Mouse (Mus musculus): ENCODE results near the gene Atg7.

The Atg7 gene

DNA sequence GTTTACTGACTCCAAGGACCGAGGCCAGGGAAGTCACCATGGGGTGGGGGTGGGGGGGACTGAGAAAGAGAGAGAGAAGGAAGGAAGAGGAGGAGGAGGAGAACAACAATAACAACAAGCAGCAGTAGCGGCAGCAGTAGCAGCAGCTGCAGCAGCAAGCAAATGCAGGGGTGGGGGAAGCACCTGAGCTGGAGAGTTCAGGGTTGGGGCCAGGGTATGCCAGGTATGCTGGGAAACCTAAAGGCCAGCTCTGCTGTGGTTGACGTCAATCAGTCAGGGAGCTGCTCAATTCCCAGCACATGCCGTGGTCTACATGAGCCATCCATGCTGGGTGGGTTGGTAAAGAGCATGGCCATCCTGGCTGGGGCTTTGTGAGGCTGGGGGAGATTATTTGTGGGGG lies 145.8 kb downstream of the Atg7 start:
- DNase-seq (ENCODE audit: low spot score) = no peak

GRCm38 (mm10) chr6:114790084-114790483 lies 147.2 kb downstream of the Atg7 start:
- no peak for DNase-seq (ENCODE audit: low spot score)

GRCm38 (mm10) chr6:114790902-114791301 lies 148.0 kb downstream of the Atg7 start:
- no peak for DNase-seq (ENCODE audit: low spot score)

DNA sequence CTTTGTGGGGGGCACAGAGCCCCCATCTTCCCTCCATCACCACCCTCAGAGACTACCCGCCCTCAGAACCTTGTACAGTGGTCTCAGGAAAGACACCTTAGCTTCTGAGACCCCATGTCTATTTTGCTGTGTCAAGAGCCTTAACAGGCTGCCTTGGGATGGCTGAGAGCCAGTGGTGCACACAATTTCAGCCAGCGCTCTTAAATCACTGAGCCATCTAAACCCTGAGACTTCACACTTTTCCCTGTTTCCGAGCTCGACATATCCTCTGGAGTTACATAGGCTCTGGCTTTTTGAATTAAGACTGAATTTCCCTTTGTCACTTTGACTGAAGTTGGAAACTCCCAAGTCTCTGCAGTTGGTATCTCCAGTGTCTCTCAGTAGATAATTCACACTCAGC lies 148.9 kb downstream of the Atg7 start:
- DNase-seq (ENCODE audit: low spot score) = no peak

- DNase-seq (ENCODE audit: low spot score) = no peak
These were observed 151.8 kb downstream of the Atg7 start for GRCm38 (mm10) chr6:114794706-114795105.

DNA sequence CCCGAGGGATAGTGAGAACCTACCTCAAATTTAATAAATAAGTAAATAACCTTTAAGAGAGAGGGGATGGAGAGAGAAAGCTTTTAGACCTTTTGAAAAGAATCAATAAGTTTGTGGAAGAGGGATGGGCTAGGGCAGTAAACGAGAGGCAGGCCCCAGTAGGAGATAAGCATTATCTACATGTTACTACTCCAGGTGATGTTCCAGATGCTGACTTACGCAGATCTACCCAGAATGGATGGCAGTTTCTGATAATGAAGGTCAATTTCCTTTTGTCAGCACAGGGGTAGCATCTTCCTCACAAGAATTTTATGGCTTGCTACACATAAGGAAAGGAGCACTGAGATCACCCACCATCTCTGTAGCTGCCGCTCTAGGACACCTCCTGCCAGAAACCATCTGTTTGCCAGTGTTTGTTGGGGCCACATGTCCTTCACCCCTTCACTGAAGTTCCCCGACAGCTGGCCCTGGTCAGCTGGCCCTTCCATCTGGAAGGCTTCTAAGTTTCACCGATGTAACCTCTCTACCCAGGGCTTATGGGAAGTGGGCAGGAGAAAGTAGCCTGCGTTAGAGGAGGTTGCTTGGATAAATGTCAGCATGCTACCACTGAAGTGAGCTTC lies 152.9 kb downstream of the Atg7 start:
- DNase-seq (ENCODE audit: low spot score) = no peak

DNA sequence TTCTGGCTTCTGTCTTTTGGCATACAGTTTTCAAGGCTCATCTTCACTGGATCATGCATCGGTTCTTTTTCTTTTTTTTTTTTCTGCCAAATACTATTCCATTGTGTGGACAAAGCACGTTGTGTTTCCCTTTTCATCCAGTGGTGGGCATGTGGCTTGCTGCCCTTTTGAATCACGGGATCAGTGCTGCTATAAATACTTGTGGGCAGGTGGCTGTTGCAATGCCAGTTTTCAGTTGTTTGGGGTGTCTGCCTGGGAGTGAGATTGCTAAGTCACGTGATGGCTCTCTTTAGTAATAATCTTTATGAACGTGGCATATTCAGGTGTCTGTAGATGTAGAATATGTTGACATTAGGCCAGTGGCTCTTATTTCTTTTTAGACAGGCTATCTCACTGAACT lies 155.0 kb downstream of the Atg7 start:
- DNase-seq (ENCODE audit: low spot score) = no peak

GRCm38 (mm10) chr6:114798715-114799114 lies 155.8 kb downstream of the Atg7 start:
- no peak for DNase-seq (ENCODE audit: low spot score)

GRCm38 (mm10) chr6:114800291-114800965 lies 157.5 kb downstream of the Atg7 start:
- DNase-seq (ENCODE audit: low spot score) = no peak

GRCm38 (mm10) chr6:114803915-114804535 lies 161.1 kb downstream of the Atg7 start:
- no peak for DNase-seq (ENCODE audit: low spot score)

DNA sequence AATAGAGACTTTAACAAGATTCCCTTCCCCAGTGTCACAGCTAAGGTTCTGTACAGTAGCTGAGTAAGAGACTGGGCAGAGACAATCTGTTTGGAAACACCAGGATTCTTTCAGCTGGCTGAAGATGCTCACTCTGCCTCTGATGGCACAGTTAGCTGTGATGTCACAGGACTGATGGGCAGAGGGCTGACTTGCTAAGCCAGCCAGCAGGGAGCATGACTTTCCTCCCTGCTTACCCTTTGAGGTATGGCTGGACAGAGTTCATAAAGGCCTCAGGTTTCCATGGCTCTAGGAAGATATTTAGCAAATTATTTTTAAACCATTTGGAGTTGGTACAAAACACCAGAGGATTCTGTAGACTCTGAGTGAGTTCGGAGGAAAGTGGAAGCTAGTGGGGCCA lies 162.0 kb downstream of the Atg7 start:
- DNase-seq (ENCODE audit: low spot score) = no peak

GRCm38 (mm10) chr6:114805927-114806326 lies 163.0 kb downstream of the Atg7 start:
- DNase-seq (ENCODE audit: low spot score) = no peak

- no peak for DNase-seq (ENCODE audit: low spot score)
These were observed 164.6 kb downstream of the Atg7 start for GRCm38 (mm10) chr6:114807474-114807873.

GRCm38 (mm10) chr6:114808654-114809430 lies 165.9 kb downstream of the Atg7 start:
- no peak for DNase-seq (ENCODE audit: low spot score)

DNA sequence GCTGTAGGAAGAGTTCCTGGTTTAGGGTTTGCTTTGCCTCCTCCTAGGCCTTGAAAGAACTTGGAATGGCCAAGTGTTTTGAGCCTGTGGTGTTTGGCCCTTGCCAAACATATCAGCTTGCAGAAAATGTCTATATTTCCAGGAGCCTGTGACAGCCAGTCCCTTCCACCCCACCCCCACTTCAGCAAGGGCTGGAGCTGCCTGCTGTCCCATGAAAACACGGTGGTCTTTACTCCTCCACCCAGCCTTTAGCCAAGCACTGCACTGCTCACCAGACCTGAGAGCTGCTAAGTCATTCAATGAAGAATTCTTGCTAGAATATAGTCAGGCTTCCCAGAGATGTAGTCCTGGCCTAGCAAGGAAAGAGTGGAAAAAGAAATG lies 166.5 kb downstream of the Atg7 start:
- no peak for DNase-seq (ENCODE audit: low spot score)

DNA sequence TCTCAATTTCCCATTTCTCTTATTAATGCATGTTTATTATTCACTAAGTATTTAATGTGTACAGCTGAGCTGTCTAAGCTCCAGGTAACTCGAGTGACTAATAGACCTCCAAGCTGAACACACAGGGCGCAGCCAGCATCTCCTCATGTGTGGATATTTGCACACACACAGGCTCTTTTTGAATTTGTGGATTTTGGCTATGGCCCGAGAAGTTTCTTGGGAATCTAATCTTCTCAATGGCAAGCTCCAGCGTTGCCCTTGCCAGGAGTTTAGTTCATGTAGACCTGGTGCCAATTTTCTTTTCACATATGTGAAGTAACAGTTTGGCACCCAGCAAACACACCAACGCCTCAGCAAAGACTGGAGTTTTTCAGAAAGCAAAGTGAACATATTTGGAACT lies 169.4 kb downstream of the Atg7 start:
- DNase-seq (ENCODE audit: low spot score) = peak; percentile 29

DNA sequence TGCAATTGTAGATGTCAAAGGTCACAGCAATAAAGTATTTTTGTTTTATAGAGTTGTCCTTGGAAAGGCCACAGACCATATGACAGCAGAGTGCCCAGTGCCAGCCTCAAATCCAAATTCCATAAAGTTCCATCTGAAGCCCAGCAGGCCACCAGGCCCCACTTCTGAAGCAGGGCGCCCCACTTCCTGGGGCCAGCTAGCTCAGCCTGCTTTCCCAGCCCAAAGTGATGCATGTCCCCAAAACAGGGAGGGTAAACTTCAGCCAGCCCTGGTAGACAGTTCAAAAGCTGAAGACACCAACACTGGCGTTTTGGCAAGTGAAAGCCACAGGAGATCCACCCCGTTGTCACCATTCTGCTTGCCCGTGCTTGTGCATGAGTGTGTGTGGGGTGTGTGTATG lies 169.9 kb downstream of the Atg7 start:
- DNase-seq (ENCODE audit: low spot score) = no peak

DNA sequence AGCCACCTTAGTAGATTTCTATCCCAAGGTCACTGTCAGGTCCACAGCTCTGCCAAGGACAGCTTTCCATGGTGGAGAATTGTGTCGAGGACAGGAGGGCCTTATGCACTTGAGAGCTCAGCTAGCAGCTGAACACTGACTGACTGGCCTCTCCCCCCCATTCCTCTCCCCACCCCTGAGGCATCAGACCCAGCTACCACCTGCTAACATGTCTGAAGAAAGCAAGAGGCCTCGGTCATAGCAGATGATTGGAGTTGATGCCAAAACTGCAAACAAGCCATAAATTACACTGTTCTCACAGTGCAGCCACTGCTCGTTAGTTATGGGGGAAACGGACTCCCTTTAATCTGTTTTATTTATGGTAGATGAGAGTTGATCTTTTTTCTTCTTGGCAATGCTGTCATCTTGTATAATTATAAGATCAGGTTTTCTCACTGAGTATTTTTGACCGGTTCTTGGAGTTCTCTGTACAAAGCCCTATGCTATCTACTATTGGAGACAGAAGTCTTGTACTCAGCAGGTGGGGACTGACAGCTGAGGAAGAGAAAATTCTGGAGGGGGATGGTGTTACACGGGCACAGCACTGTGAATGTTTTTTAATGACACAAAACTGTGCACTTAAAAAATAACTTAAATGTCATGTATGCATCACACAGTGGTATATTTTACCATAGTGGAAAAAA lies 171.4 kb downstream of the Atg7 start:
- no peak for DNase-seq (ENCODE audit: low spot score)

- DNase-seq (ENCODE audit: low spot score) = no peak
These were observed 172.2 kb downstream of the Atg7 start for GRCm38 (mm10) chr6:114814882-114815650.

DNA sequence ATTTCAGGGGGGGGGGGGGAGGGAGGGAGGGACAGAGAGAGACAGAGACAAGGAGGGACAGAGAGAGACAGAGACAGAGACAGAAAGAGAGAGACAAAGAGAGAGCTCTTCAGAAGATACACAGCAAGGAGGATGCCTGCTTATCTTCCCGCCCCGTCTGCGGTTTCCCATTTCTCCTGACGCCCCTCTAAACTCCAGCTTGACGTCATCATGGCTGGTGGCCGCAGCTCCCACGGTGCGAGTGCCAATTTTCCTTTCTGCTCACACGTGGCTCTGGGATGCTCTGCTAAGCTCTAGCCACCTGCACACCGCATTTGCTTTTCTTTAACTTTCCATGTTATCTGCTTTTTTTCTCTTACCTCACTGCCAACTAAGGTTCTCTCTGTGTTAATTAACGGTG lies 175.1 kb downstream of the Atg7 start:
- DNase-seq (ENCODE audit: low spot score) = no peak

- no peak for DNase-seq (ENCODE audit: low spot score)
These were observed 175.6 kb downstream of the Atg7 start for GRCm38 (mm10) chr6:114818471-114818870.

Data from ovary, adult 18-20 months (tissue).